Comparison of ENCODE assay signal across 22 mouse cellular contexts in genomic region chr11:87772354-87772753, GRCm38 (mm10). TPM values are rescaled to one million over a fixed set of nuclear protein-coding genes. Genes with fewer than 3 reads are reported as not detected.
DNase-seq lines count a peak whose midpoint lies in the region; ATAC-seq lines count a peak whose summit lies in the region.
"Had no signal": no experiment of that assay in that cellular context is flagged by ENCODE, and none has a peak within 500 bp of the region (broad histone marks: within the 10 kb centered on the region; RNA-seq: fewer than 3 reads in every experiment).

No protein-coding gene starts in this region.

- no peak for ATAC-seq in activated CD4-positive, CD25-positive, alpha-beta regulatory T cell, adult 4 months
- ATAC-seq: CD4-positive, CD25-positive, alpha-beta regulatory T cell, adult 4 months; forebrain, embryonic 14.5 days; forebrain, postnatal 0 days; intestine, postnatal 0 days had no signal

- DNase-seq in 3134 (ENCODE audit: extremely low read depth, insufficient read length, low spot score) (peak; percentile 48), 3T3-L1 (ENCODE audit: low read depth, low spot score) (peak; percentile 31)
- peak; percentile 42 for DNase-seq in brain, adult 2 months (ENCODE audit: low read depth, low spot score)
- DNase-seq in adrenal gland, adult (ENCODE audit: inconsistent age in 2 of 2, low spot score in 1 of 2): no peak
- no peak for DNase-seq in kidney, postnatal 10 days
- DNase-seq: adrenal gland, adult 2 months; adrenal gland, postnatal 14 days; B cell, adult 2 months; cerebellum, adult 11-12 months; cerebellum, adult 8-10 months; cerebellum, postnatal 14 days; forebrain, postnatal 0 days; gastrocnemius, postnatal 10 days; gastrocnemius, postnatal 36 days; heart, adult 2 months; heart, postnatal 14 days; heart, postnatal 4 days had no signal

RNA-seq across cellular contexts. Expression of gene Tspoap1, which starts 12.0 kb away (rescaled TPM):
- 1 to 10 TPM; 1.6 to 2.4 TPM for polyA plus RNA-seq in activated CD4-positive, CD25-positive, alpha-beta regulatory T cell, adult 4 months (2017; shearing (Covaris generic))

RNA-seq across cellular contexts. Expression of gene Mpo, which starts 21.0 kb away (rescaled TPM):
- polyA plus RNA-seq in activated CD4-positive, CD25-positive, alpha-beta regulatory T cell, adult 4 months (2017; shearing (Covaris generic)): not detected
- polyA plus RNA-seq: adrenal gland, adult 2 months; CD4-positive, CD25-positive, alpha-beta regulatory T cell, adult 4 months; forebrain, postnatal 0 days had no signal

RNA-seq across cellular contexts. Expression of gene Supt4a, which starts 35.0 kb away (rescaled TPM):
- polyA plus RNA-seq in activated CD4-positive, CD25-positive, alpha-beta regulatory T cell, adult 4 months (2017; shearing (Covaris generic)): 100 to 1,000 TPM; 373 to 410 TPM

RNA-seq across cellular contexts. Expression of gene Lpo, which starts 55.7 kb away (rescaled TPM):
- not detected for polyA plus RNA-seq in activated CD4-positive, CD25-positive, alpha-beta regulatory T cell, adult 4 months (2017; shearing (Covaris generic))
- polyA plus RNA-seq: adrenal gland, adult 2 months; CD4-positive, CD25-positive, alpha-beta regulatory T cell, adult 4 months; heart, embryonic 13.5 days had no signal

Comparison
In these comparisons a context has a peak if more than half of its experiments do, and no peak if none do; other contexts are left out.
1. DNase-seq: peak in 3134 (single experiment), 3T3-L1 (single experiment) and brain, adult 2 months (single experiment); none in adrenal gland, adult (0 of 2) and kidney, postnatal 10 days (single experiment).